Mouse (Mus musculus) hindbrain, postnatal 0 days (tissue): ENCODE measurements at regions not wholly inside any gene's neighbourhood (a gene's known extent, or its start where the extent isn't known, plus 50 kb on each side); places are given as distances from the start of the nearest gene placed in this dataset.

Source experiments
- ATAC-seq: fragments of 200-750 bp; cut with Nextera tagmentation; 2 replicates; pipeline ENCODE4 v1.8.0; 2017; ENCODE audit warnings: mild to moderate bottlenecking, moderate TSS enrichment, moderate library complexity
- DNase-seq: peaks from one replicate; pipeline ENCODE4 v3.0.0-alpha.2; 2015; ENCODE audit warnings: low spot score
- H3K27ac ChIP-seq: fragments of 300-500 bp; sonication (generic); 2 replicates; pipeline ENCODE4 v1.5.1; 2014; ENCODE audit warnings: mild to moderate bottlenecking
- H3K27me3 ChIP-seq: fragments of 300-500 bp; sonication (generic); 2 replicates; pipeline ENCODE4 v1.6.1; 2014; ENCODE audit warnings: low read length, mixed read lengths; ENCODE audit not compliant: insufficient read depth
- H3K36me3 ChIP-seq: fragments of 300-500 bp; sonication (generic); 2 replicates; pipeline ENCODE4 v1.6.1; 2014; ENCODE audit warnings: low read length, mixed read lengths; ENCODE audit not compliant: insufficient read depth
- H3K4me1 ChIP-seq: fragments of 300-500 bp; sonication (generic); 2 replicates; pipeline ENCODE4 v1.6.1; 2014; ENCODE audit warnings: antibody characterized with exemption, low read length, mixed read lengths; ENCODE audit not compliant: insufficient read depth
- H3K4me2 ChIP-seq: fragments of 300-500 bp; sonication (generic); 2 replicates; pipeline ENCODE4 v1.6.1; 2014; ENCODE audit warnings: low read depth, mild to moderate bottlenecking, low read length, moderate library complexity, mixed read lengths
- H3K4me3 ChIP-seq: fragments of 300-500 bp; sonication (generic); 2 replicates; pipeline ENCODE4 v1.5.1; 2014; ENCODE audit warnings: low read length
- H3K9ac ChIP-seq: fragments of 300-500 bp; sonication (generic); replicated peaks from 2 replicates; pipeline ENCODE4 v1.6.1; 2014; ENCODE audit warnings: mild to moderate bottlenecking, low read length, moderate library complexity, mixed read lengths
- H3K9me3 ChIP-seq: fragments of 300-500 bp; sonication (generic); 2 replicates; pipeline ENCODE4 v1.6.1; 2016; ENCODE audit warnings: low read length, mixed read lengths
- CTCF ChIP-seq: IDR thresholded peaks from 2 replicates; pipeline ENCODE4 v1.5.1; 2016; ENCODE audit warnings: antibody characterized with exemption, control low read depth, low read depth
- WGBS: fragments of 180-500 bp; shearing (Covaris S2); extraction: QIAGEN DNeasy Blood & Tissue Kit; methylation state at CpG from one replicate; pipeline ENCODE4 v1.1.7; 2014; 5-methylcytosine and 5-hydroxymethylcytosine counted together

DNA sequence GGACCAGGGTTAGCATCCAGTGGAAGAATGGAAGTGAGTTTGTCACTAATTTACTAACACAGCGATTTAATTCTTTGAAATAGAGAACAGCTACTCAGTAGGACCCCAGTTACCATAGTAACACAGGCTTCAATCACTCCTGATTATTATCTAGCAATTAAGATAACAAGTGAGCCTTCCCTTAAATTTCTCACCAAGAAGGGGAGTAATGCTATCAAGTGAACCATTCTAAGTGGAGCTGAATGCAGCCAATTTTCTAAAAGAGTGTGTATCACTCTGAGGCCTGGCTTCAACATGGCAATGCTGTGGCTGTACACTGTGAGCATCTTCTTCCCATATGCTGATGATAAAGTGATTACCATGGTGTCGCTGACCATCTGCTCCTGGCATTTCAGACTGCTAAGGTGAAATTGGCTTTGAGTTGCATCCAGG, 211.0 kb upstream of the Gm11042 start:
- DNase-seq (peak; percentile 71), ATAC-seq (peak; percentile 78)
- H3K4me2 ChIP-seq, result no peak overlapping the region
- no peaks in the 10 kb centered on the region for H3K9me3 ChIP-seq
- no peaks in the 10 kb centered on the region for H3K4me1 ChIP-seq
- H3K27ac ChIP-seq, result no peak overlapping the region
- H3K9ac ChIP-seq, result no peak overlapping the region
- no peaks in the 10 kb centered on the region for H3K36me3 ChIP-seq
- no peak for TF ChIP-seq CTCF
- H3K27me3 ChIP-seq, result no peaks in the 10 kb centered on the region
- H3K4me3 ChIP-seq, result no peak overlapping the region
- 36% methylated on average over 2 of the region's 2 CpGs for WGBS

DNA sequence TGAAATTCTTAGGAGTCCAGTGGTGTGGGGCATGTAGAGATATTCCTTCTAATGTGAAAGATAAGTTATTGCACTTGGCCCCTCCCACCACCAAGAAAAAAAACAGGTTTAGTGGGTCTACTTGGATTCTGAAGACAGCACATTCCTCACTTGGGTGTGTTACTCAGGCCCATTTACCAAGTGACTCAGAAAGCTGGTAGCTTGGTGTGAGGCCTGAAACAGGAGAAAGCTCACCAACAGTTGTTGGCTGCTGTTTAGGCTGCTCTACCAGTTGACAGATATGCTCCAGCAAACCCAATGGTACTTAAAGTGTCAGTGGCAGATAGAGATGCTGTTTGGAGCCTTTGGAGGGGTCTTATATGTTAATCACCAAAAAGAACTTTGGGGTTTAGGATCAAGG, 207.8 kb upstream of the Gm11042 start:
- H3K4me1 ChIP-seq, result no peaks in the 10 kb centered on the region
- no peak overlapping the region for H3K4me2 ChIP-seq
- H3K27ac ChIP-seq, result no peak overlapping the region
- no peak for ATAC-seq
- TF ChIP-seq CTCF, result no peak
- no peak for DNase-seq
- H3K4me3 ChIP-seq, result no peak overlapping the region
- no peaks in the 10 kb centered on the region for H3K36me3 ChIP-seq
- H3K9ac ChIP-seq, result no peak overlapping the region
- H3K9me3 ChIP-seq, result no peaks in the 10 kb centered on the region
- no peaks in the 10 kb centered on the region for H3K27me3 ChIP-seq

DNA sequence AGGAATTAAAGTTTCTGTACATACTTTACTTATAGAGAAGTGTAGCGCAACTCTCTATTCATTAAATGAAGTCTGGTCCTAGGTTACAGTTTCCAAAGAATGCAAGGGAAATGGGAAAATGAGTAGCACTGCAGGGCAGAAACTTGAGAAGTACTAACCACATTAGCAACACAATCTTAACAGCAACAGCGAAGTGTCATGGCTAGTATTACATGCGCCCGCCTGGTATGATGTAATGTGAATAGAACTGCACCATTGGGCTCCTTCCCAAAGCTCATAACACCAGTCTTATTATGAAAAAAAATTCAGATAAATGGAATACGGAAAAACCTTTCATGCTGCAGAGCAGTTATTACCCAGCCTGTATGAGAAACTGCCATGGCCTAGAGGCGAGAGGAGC, 201.8 kb upstream of the Gm11042 start:
- WGBS, result 83% methylated on average over 6 of the region's 6 CpGs
- Histone ChIP-seq H3K4me1 (no peaks in the 10 kb centered on the region), H3K9me3 (no peaks in the 10 kb centered on the region), H3K4me3 (no peak overlapping the region), H3K9ac (no peak overlapping the region), H3K36me3 (no peaks in the 10 kb centered on the region), H3K27me3 (no peaks in the 10 kb centered on the region), H3K4me2 (no peak overlapping the region), H3K27ac (no peak overlapping the region)
- ATAC-seq (no peak), DNase-seq (no peak)
- TF ChIP-seq CTCF, result no peak

DNA sequence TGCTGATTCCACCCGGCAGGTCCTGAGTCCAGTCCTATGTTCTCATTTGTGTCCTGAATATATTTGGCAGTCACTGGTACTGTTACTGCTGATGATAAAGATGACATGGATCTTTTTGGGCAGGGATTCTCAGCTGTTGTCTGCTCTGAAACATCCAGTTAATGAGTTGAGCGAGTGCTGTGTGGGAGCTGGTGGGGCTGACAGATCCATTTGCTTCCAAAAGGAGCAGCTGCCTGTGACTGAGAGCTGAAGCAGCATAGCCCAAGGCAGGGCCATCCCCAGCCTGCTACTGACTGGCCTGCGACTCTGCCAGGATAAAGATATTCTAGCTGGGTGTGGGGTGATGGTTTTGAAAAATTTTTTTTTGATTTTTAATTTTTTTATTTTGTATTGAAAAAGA, 200.3 kb upstream of the Gm11042 start:
- ATAC-seq, result peak; percentile 75
- TF ChIP-seq CTCF, result no peak

DNA sequence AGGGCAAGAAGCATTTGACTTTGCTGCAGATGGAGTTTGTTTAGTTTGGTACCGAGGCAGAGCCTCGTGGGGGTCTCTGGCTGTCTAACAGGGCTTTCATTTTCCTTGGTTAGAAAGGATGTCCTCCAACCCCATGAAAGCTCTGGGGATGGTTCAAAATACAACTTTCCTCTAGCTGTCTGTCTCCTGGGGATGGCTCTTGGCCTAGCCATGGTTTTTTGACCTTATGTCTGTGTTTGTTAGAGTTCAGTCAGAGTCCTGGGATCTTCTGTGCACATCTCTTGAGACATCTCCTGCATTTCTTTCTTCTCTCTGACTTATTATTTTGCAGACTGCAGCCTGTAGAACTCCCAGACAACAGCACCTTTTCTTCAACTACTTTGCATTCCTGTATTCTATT, 186.6 kb upstream of the Gm11042 start:
- no peak overlapping the region for H3K4me2 ChIP-seq
- DNase-seq (no peak), ATAC-seq (no peak)
- H3K27me3 ChIP-seq, result no peaks in the 10 kb centered on the region
- no peaks in the 10 kb centered on the region for H3K36me3 ChIP-seq
- H3K27ac ChIP-seq, result no peak overlapping the region
- TF ChIP-seq CTCF, result no peak
- WGBS, result 82% methylated on average over 2 of the region's 2 CpGs
- H3K9ac ChIP-seq, result no peak overlapping the region
- no peaks in the 10 kb centered on the region for H3K9me3 ChIP-seq
- H3K4me1 ChIP-seq, result no peaks in the 10 kb centered on the region
- H3K4me3 ChIP-seq, result no peak overlapping the region

More for the DNA sequence above, 200.3 kb upstream of the Gm11042 start:
- peak; percentile 43 for DNase-seq
- WGBS, result 34% methylated on average over 3 of the region's 3 CpGs
- no peaks in the 10 kb centered on the region for H3K4me1 ChIP-seq
- H3K4me2 ChIP-seq, result no peak overlapping the region
- no peak overlapping the region for H3K27ac ChIP-seq
- H3K27me3 ChIP-seq, result no peaks in the 10 kb centered on the region
- no peak overlapping the region for H3K9ac ChIP-seq
- no peak overlapping the region for H3K4me3 ChIP-seq
- no peaks in the 10 kb centered on the region for H3K36me3 ChIP-seq
- no peaks in the 10 kb centered on the region for H3K9me3 ChIP-seq

DNA sequence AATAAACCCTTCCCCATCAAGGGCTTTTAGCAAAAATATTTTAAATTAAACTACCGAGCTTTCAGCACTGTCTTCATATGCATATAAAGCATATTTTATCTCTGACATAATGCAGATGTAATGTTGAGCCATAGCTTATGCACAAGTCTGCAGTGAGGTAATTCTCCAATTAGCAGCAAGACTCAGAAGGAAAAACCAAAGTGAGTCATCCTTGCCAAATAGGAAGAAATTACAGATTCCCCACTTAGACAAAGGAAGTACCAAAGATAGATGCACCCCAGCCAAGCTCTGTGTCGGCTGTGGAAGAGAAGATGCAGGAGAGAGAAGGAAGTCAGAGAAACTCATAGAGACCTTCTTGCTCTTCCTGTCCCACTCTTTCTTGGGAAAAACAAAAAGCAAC, 161.4 kb upstream of the Gm11042 start:
- Histone ChIP-seq H3K36me3 (no peaks in the 10 kb centered on the region), H3K9me3 (no peaks in the 10 kb centered on the region), H3K27ac (no peak overlapping the region), H3K4me2 (no peak overlapping the region), H3K27me3 (no peaks in the 10 kb centered on the region), H3K4me1 (no peaks in the 10 kb centered on the region), H3K9ac (no peak overlapping the region), H3K4me3 (no peak overlapping the region)
- 85% methylated on average over 2 of the region's 2 CpGs for WGBS
- no peak for DNase-seq
- no peak for TF ChIP-seq CTCF
- ATAC-seq, result no peak

DNA sequence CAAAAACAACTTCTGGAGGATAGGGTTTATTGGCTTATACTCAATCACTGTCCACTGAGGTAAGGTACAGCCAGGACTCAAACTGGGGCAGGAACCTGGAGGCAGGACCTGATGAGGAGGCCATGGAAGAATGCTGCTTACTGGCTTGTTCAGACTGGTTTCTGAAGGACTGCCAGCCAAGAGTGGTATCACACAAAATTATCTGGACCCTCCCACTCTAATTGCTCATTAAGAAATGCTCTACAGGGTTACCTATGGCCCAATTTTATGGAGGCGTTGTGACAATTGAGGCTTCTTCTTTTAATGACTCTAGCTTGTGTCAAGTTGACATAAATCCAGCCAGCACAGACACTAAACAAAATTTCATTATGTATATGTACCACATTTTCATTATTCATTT, 158.5 kb upstream of the Gm11042 start:
- ATAC-seq, result no peak
- DNase-seq, result no peak
- no peak overlapping the region for H3K4me3 ChIP-seq
- no peaks in the 10 kb centered on the region for H3K9me3 ChIP-seq
- no peaks in the 10 kb centered on the region for H3K36me3 ChIP-seq
- H3K9ac ChIP-seq, result no peak overlapping the region
- no peaks in the 10 kb centered on the region for H3K4me1 ChIP-seq
- H3K27ac ChIP-seq, result no peak overlapping the region
- 88% methylated on average over 1 of the region's 1 CpGs for WGBS
- no peaks in the 10 kb centered on the region for H3K27me3 ChIP-seq
- H3K4me2 ChIP-seq, result no peak overlapping the region
- TF ChIP-seq CTCF, result no peak

DNA sequence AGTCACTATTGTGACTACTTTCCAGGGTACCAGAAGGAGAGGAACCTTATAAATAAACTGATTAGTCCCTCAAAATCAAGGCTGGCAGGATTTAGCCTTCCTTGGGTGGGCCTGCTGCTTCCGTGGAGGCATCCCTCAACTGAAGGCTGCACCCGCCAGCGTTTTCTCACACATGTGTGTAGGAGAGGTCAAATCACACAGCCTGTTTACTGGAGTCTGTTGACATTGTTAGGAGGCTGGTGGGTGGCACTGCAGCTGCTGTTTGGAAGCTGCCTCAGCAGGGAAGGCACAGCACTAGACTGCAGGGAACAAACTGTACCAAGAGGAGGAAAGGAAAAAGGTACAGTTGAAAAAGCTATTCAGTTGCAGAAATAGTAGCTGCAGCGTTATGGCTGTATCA, 142.3 kb upstream of the Gm11042 start:
- peak; percentile 13 for DNase-seq
- 24% methylated on average over 4 of the region's 4 CpGs for WGBS
- no peak overlapping the region for H3K27ac ChIP-seq

More for the DNA sequence above, 142.3 kb upstream of the Gm11042 start:
- no peak overlapping the region for H3K9ac ChIP-seq
- TF ChIP-seq CTCF, result no peak
- H3K27me3 ChIP-seq, result no peaks in the 10 kb centered on the region
- no peaks in the 10 kb centered on the region for H3K36me3 ChIP-seq
- H3K4me1 ChIP-seq, result no peaks in the 10 kb centered on the region
- ATAC-seq, result 0 out of 2 replicates have a peak, but pooled peaks have one; percentile 15
- H3K9me3 ChIP-seq, result no peaks in the 10 kb centered on the region
- H3K4me2 ChIP-seq, result no peak overlapping the region
- no peak overlapping the region for H3K4me3 ChIP-seq
